Mouse (Mus musculus) hindbrain, embryonic 16.5 days (tissue): Measurements from ENCODE around the gene Ogfod2. TPM values are rescaled to one million over a fixed set of nuclear protein-coding genes. Genes with fewer than 3 reads are reported as not detected.

Experiments used
- ATAC-seq: fragments of 200-750 bp; cut with Nextera tagmentation; 2 replicates; pipeline ENCODE4 v1.8.0; 2017; ENCODE audit warnings: moderate TSS enrichment, moderate library complexity
- H3K27ac ChIP-seq: fragments of 300-500 bp; sonication (generic); 2 replicates; pipeline ENCODE4 v1.5.1; 2014; ENCODE audit warnings: low read depth, mild to moderate bottlenecking, control low read depth, low read length, moderate library complexity
- H3K27me3 ChIP-seq: fragments of 300-500 bp; sonication (generic); replicated peaks from 2 replicates; pipeline ENCODE4 v1.6.1; 2014; ENCODE audit warnings: low read length; ENCODE audit not compliant: control insufficient read depth, insufficient read depth
- H3K36me3 ChIP-seq: fragments of 300-500 bp; sonication (generic); 2 replicates; pipeline ENCODE4 v1.6.1; 2014; ENCODE audit warnings: mild to moderate bottlenecking, low read length, moderate library complexity, mixed read lengths; ENCODE audit not compliant: control insufficient read depth, insufficient read depth
- H3K4me1 ChIP-seq: fragments of 300-500 bp; sonication (generic); 2 replicates; pipeline ENCODE4 v1.6.1; 2014; ENCODE audit warnings: low read depth, low read length; ENCODE audit not compliant: control insufficient read depth, insufficient read depth
- H3K4me2 ChIP-seq: fragments of 300-500 bp; sonication (generic); 2 replicates; pipeline ENCODE4 v1.6.1; 2014; ENCODE audit warnings: mild to moderate bottlenecking, low read length, control low read depth, moderate library complexity
- H3K4me3 ChIP-seq: fragments of 300-500 bp; sonication (generic); 2 replicates; pipeline ENCODE4 v1.5.1; 2014; ENCODE audit warnings: mild to moderate bottlenecking, low read length, control low read depth, moderate library complexity
- H3K9ac ChIP-seq: fragments of 300-500 bp; sonication (generic); 2 replicates; pipeline ENCODE4 v1.6.1; 2014; ENCODE audit warnings: low read depth, mild to moderate bottlenecking, control low read depth, low read length, moderate library complexity
- H3K9me3 ChIP-seq: fragments of 300-500 bp; sonication (generic); 2 replicates; pipeline ENCODE4 v1.6.1; 2014; ENCODE audit warnings: mild to moderate bottlenecking, low read length, moderate library complexity; ENCODE audit not compliant: control insufficient read depth
- WGBS: fragments of 180-500 bp; shearing (Covaris S2); extraction: QIAGEN DNeasy Blood & Tissue Kit; methylation state at CpG from one replicate; pipeline ENCODE4 v1.1.7; 2014; 5-methylcytosine and 5-hydroxymethylcytosine counted together
- polyA plus RNA-seq: library from polyadenylated mRNA; unstranded; fragments of >200 nt; fragmentation: Nextera tagmentation; extraction: Ambion mirVana; gene quantifications from 2 replicates; pipeline ENCODE4 v1.2.1, GENCODE M21; 2015

Gene Ogfod2
- polyA plus RNA-seq, 1 experiment from 2014 or later = 44.2 TPM

DNA sequence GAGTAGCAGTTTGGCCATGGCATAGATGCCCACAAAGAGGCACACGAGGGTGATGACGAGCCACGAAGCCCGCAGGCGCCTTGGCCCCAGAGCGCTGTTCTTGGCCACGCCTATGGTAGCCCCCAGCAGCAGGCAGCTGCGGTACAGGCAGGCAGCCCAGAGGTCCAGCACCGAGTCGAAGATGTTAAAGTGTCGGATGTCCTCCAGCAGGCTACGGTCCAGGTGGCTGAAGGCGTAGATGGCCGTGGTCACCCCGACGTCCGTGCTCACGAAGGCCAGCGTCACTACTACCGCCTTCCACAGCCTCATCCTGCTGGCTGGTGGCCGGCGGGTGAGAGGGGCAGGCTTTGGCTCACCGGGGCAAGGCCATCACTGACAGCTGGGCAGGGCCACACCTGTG lies 22.2 kb upstream of the Ogfod2 start:
- Histone ChIP-seq H3K9me3 (no peaks in the 10 kb centered on the region), H3K36me3 (peaks cover 9% of the 10 kb centered on the region; the same call in 1 of the 2 replicates), H3K27ac (no peak overlapping the region), H3K4me1 (peaks cover 6% of the 10 kb centered on the region; the same call in 1 of the 2 replicates), H3K27me3 (no peaks in the 10 kb centered on the region), H3K4me2 (no peak overlapping the region), H3K4me3 (no peak overlapping the region), H3K9ac (no peak overlapping the region)
- WGBS = 91% methylated on average over 22 of the region's 23 CpGs
- ATAC-seq = no peak

GRCm38 (mm10) chr5:124091951-124092406 lies 20.1 kb upstream of the Ogfod2 start:
- H3K36me3 ChIP-seq = peaks cover 9% of the 10 kb centered on the region; the same call in 1 of the 2 replicates
- WGBS = 74% methylated on average over 9 of the region's 9 CpGs
- ATAC-seq = no peak
- no peaks in the 10 kb centered on the region for H3K27me3 ChIP-seq
- no peak overlapping the region for H3K9ac ChIP-seq
- no peak overlapping the region for H3K4me3 ChIP-seq
- no peaks in the 10 kb centered on the region for H3K9me3 ChIP-seq
- H3K4me2 ChIP-seq = no peak overlapping the region
- peaks cover 6% of the 10 kb centered on the region; the same call in 1 of the 2 replicates for H3K4me1 ChIP-seq
- no peak overlapping the region for H3K27ac ChIP-seq

- Histone ChIP-seq H3K4me1 (peaks cover 6% of the 10 kb centered on the region; the same call in 1 of the 2 replicates), H3K27ac (no peak overlapping the region), H3K36me3 (peaks cover 9% of the 10 kb centered on the region; the same call in 1 of the 2 replicates), H3K9ac (no peak overlapping the region), H3K9me3 (no peaks in the 10 kb centered on the region), H3K27me3 (no peaks in the 10 kb centered on the region), H3K4me2 (no peak overlapping the region; the same call in 1 of the 2 replicates), H3K4me3 (no peak overlapping the region)
- whole genome bisulfite sequencing = 73% methylated on average over 11 of the region's 11 CpGs
- no peak for ATAC-seq
Measured at GRCm38 (mm10) chr5:124093120-124093794, 18.8 kb upstream of the Ogfod2 start.

- ATAC-seq = no peak
- Histone ChIP-seq H3K4me2 (peak overlapping the region; percentile 70; the same call in 1 of the 2 replicates), H3K9ac (no peak overlapping the region), H3K27ac (no peak overlapping the region), H3K27me3 (no peaks in the 10 kb centered on the region), H3K4me3 (no peak overlapping the region), H3K36me3 (0 out of 2 replicates have a peak, but pooled peaks cover 3% of the 10 kb centered on the region), H3K4me1 (peaks cover 6% of the 10 kb centered on the region; the same call in 1 of the 2 replicates), H3K9me3 (no peaks in the 10 kb centered on the region)
- WGBS = 89% methylated on average over 12 of the region's 12 CpGs
Measured at GRCm38 (mm10) chr5:124093852-124094604, 18.1 kb upstream of the Ogfod2 start.

DNA sequence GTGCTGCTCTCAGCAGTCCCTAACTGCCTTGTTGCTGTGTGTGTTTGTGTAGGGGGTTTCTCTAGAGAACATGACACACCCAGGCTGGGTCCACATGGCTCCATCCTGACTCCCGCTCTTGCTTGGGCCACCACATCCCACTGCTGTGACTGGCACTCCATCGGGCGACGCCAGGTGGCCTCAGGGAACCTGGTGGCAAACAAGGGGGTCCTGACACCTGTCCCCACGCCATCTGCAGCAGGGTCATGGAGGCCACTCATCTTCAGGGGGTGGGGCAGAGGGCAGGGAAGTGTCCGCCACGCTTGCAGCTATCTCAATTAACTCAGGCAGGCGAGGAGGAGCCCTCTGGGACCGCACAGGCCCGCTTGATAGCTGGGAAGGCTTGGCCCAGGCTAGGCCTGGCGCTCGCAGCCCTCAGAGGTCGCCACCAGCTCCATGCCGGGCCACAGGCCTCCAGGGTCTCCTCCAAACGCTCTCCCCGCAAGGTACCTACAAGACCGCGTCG lies 17.0 kb upstream of the Ogfod2 start:
- Histone ChIP-seq H3K36me3 (no peaks in the 10 kb centered on the region), H3K9me3 (no peaks in the 10 kb centered on the region), H3K4me1 (peaks cover 6% of the 10 kb centered on the region; the same call in 1 of the 2 replicates), H3K27me3 (no peaks in the 10 kb centered on the region), H3K4me3 (peak overlapping the region; percentile 64), H3K9ac (peak overlapping the region; percentile 79), H3K4me2 (peak overlapping the region; percentile 70), H3K27ac (peak overlapping the region; percentile 57)
- 11% methylated on average over 19 of the region's 19 CpGs for WGBS
- peak; percentile 79 for ATAC-seq

GRCm38 (mm10) chr5:124095596-124096232 lies 16.4 kb upstream of the Ogfod2 start, which contains the start of gene Abcb9:
Gene Abcb9 (minus strand): TSS chr5:124095798.
- no peaks in the 10 kb centered on the region for H3K36me3 ChIP-seq
- H3K27ac ChIP-seq = peak within 1 kb of the TSS; percentile 57
- H3K9ac ChIP-seq = peak within 1 kb of the TSS; percentile 79
- H3K9me3 ChIP-seq = no peaks in the 10 kb centered on the region
- H3K4me1 ChIP-seq = peaks cover 6% of the 10 kb centered on the region; the same call in 1 of the 2 replicates
- H3K4me2 ChIP-seq = peak within 1 kb of the TSS; percentile 70
- under 1% methylated on average over 42 of the region's 42 CpGs for WGBS
- H3K4me3 ChIP-seq = peak within 1 kb of the TSS; percentile 64
- no peaks in the 10 kb centered on the region for H3K27me3 ChIP-seq
- ATAC-seq = peak; percentile 84

GRCm38 (mm10) chr5:124098923-124099322 lies 13.2 kb upstream of the Ogfod2 start:
- Histone ChIP-seq H3K36me3 (no peaks in the 10 kb centered on the region), H3K4me2 (no peak overlapping the region), H3K9me3 (no peaks in the 10 kb centered on the region), H3K4me3 (no peak overlapping the region), H3K27ac (no peak overlapping the region), H3K27me3 (no peaks in the 10 kb centered on the region), H3K9ac (no peak overlapping the region), H3K4me1 (no peaks in the 10 kb centered on the region)
- no peak for ATAC-seq
- WGBS = 85% methylated on average over 2 of the region's 2 CpGs

DNA sequence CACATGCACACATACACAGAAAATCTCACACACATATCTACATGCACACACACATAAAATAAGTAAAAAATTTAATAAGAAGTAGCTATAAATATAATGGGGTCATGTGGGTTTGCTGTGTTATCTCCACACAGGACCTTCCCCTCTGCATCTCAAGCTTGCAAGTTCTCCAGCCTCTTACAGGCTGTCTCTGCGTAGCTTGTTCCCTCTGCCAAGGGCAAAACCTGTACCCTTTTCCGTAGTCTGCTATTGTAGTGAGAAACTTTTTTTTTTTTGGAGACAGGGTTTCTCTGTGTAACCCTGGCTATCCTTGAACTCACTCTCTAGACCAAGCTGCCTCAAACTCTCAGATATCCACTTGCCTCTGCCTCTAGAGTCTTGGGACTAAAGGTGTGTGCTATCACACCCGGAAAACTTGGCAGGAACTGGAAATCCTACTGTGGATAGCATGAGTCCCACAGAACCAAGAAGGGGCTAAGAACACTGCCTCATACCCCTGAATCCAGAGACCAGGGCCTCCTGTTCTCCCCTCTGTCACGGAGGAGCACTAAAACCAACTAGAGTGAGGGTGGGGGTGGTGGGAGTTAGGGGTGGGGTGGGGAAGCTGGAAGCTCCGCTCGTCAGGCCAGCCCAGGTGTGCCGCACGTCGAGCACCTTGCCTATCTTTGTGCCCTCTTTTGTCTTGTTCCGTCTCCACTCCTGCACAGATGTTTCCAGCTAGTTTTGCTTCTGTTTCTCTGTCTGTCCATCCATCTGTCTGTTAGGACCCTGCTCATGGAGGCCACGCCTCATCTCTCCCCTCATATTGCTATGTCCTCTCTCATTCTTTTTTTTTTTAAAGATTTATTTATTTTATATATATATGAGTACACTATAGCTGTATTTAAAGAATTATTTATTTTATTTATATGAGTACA lies 11.7 kb upstream of the Ogfod2 start:
- no peaks in the 10 kb centered on the region for H3K36me3 ChIP-seq
- H3K9ac ChIP-seq = no peak overlapping the region
- H3K27ac ChIP-seq = no peak overlapping the region
- H3K9me3 ChIP-seq = no peaks in the 10 kb centered on the region
- WGBS = 89% methylated on average over 11 of the region's 11 CpGs
- no peak overlapping the region for H3K4me3 ChIP-seq
- no peak overlapping the region for H3K4me2 ChIP-seq
- no peak for ATAC-seq
- no peaks in the 10 kb centered on the region for H3K4me1 ChIP-seq
- no peaks in the 10 kb centered on the region for H3K27me3 ChIP-seq
